Mouse (Mus musculus) heart, adult 2 months (tissue): ENCODE data around the gene Lsm10.

ENCODE experiments used
- CTCF ChIP-seq: fragments of 200-600 bp; IDR thresholded peaks from 2 replicates; pipeline ENCODE4 v1.8.1; 2022; ENCODE audit warnings: antibody characterized with exemption, mild to moderate bottlenecking, moderate library complexity
- POLR2A ChIP-seq: fragments of 200-500 bp; IDR thresholded peaks from 2 replicates; pipeline ENCODE4 v1.6.1; 2011; ENCODE audit warnings: mild to moderate bottlenecking, low read depth, low read length, control low read depth; ENCODE audit not compliant: insufficient read depth

- TF ChIP-seq CTCF (peak; percentile 90), POLR2A (no peak)
These were observed 17.5 kb downstream of the Lsm10 start for GRCm38 (mm10) chr4:126113943-126114342.
